Mouse (Mus musculus): ENCODE results near the gene Glb1l.

The Glb1l gene

DNA sequence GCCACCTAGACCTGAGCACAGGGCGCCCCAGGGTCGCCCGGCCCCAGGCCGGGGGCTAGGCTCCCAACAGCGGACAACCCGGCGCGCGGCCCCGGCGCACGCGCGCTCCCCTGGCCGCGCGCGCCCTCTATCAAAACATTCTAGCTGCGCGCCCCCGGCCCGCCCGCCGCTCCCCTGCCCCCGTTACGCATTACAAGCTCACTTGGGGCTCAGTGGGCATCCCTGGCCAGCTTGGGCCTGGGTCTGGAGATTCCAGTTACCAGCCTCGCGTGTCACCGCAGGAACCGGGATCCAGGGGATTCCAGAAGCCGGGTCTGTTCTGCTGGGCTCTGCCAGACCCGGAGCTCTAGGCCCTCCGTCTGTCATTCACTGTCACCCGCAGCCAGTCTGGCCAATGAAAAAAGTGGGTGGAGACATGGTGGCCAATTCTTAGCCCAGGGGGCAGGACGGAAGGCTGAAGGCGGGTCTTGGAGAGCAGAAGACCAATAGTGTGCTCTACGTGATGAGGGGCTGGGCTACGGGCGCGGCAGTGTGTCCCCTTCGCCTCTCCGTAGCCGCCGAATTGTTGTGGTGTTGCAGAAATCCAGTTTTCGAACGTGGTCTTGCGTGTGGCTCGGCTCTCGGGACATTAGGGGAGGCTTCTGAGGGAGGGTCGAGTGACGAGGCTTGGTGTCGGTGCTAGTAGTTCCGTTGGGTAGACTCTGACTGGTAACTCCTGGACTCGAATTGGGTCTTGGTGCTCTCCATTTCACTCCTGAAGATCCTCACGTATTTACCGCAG is 18.8 kb downstream of the Glb1l start, which contains the start of the genes Ankzf1 and Atg9a:
TSS of gene Ankzf1 (plus strand) at position 530 of the 781 bp plus-strand sequence.
TSS of gene Atg9a (minus strand) at position 575 of the 781 bp plus-strand sequence.
- DNase-seq: peak; percentile 97 to 99

GRCm38 (mm10) chr1:75191258-75191621 is 19.4 kb downstream of the Glb1l start:
- DNase-seq: no peak

DNA sequence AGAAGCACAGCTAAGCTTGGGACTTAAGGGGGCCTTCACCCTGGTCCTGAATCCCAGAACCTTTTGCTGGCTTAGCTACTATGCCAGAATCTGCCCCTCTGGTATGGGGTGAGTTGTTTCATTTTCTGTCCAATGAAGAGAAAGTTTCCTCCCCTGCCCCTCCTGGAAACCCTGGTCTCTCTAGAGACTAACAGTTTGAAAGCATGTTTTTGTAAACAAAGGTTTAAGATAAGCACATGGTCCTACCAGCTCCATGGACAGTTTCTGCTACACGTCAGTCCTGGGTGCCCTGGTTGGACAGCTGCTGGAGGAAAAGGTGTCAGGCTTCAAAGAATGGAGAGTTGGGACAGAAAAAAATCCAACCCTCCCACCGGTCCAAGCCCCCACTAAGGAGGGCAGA is 20.0 kb downstream of the Glb1l start:
- no peak for DNase-seq

DNA sequence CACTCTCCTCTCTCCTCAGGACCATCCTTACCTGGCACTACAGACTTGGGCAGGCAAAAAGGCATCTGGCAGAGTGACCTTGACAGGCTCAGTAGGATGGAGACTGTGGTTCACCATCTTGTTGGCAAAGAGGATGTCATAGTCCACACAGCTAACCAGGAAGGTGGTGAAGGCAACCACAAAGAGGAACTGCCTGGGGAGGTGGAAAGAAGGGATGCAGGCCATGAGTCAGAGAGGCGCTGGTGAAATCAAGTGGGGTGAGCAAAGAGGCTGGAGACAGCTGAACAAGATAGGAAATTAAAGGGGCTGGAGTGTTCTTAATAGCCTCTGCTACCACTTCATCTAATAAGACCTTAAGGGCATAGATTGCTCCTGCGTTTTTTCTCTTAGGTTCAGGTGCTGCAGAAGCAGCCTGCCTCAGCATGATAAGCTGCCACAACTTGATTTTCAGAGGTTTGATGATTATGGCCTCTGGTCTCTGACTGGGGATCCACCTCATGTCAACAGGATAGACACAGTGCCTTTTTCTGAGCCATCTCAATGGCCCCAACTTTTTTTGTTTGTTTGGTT is 22.6 kb downstream of the Glb1l start:
- no peak for DNase-seq

DNA sequence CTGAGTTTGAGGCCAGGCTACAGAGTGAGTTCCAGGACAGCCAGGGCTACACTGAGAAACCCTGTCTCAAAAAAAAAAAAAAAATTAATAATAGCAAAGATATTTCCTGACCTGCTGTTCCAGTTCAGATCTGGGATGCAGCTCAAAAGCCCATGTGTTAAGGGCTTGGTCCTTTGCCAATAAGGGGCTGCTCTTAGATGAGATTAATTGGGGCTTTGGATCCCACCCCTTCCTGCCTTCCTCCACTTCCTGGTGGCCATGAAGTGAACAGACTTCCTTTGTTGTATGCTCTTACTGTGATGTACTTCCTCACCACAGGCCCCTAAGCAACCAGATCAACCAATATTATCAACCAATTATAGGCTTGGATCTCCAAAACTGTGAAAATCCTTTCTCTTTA is 23.5 kb downstream of the Glb1l start:
- DNase-seq: no peak

GRCm38 (mm10) chr1:75185495-75185894 is 25.1 kb downstream of the Glb1l start:
- no peak for DNase-seq

DNA sequence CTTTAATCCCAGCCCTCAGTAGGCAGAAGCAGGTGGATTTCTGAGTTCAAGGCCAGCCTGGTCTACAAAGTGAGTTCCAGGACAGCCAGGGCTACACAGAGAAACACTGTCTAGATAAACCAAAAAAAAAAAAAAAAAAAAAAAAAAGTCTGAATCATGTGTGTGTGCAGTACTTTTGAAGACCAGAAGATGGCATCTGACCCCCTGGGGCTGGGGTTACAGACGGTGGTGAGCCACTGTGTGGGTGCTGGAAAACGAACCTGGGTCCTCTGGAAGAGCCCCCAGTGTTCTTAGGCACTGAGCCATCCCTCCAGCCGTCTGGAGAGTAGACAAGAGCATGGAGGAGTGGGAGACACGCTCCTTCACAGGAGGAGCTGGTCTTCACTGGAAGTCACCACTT is 28.5 kb downstream of the Glb1l start:
- no peak for DNase-seq

GRCm38 (mm10) chr1:75181377-75181870 is 29.2 kb downstream of the Glb1l start:
- no peak for DNase-seq

DNA sequence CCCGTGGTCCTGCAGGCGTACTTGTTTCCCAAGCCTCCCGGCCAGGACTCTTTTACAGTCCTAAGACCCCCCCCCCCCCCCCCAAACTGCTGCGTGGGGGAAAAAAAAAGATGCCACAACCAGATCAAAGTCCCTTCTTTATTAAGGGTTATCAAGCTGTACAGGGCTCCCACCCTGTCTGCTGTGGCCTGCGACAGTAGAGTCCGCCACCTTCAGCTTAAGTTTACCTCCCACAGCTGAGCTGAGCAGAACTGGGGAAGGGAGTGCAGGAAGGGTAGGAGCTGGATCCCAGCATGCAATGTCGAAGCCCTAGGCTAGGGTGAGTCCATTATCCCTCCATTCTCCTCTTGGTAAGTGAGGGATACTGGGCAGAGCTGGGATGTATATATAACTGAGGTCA is 29.9 kb downstream of the Glb1l start:
- DNase-seq: no peak

DNA sequence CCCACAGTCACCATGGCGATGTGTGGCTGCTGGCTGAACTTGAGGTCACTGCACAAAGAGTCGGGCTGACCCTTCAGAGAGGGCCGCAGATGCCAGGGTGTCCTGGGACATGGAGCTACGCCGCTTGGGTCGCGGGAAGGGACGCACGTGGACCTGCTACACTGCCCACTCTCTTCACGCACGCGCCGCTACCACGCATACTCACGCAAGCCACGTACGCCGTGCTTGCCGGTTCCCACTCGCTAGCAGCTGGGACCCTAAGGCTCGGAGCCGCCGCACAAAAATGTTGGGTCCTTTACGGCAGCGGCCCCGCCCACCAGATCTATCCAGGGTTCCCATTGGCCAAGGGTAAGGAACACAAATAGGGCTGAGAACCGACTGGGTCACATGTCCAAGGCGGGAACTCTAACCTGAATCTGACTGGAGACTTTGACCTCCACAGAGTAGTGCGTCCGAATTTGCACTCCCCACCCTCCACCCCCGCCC is 30.5 kb downstream of the Glb1l start, which contains the start of gene Abcb6:
TSS of gene Abcb6 (minus strand) at position 288 of the 486 bp plus-strand sequence.
- peak; percentile 92 to 94 for DNase-seq

GRCm38 (mm10) chr1:75179334-75180104 is 31.1 kb downstream of the Glb1l start:
- peak; percentile 58 to 63 for DNase-seq

- peak; percentile 98 to 99 for DNase-seq
Measured at GRCm38 (mm10) chr1:75168472-75169464, 41.8 kb downstream of the Glb1l start, which contains the start of gene Zfand2b. Gene Zfand2b, plus strand, starts transcription at chr1:75168646.

DNA sequence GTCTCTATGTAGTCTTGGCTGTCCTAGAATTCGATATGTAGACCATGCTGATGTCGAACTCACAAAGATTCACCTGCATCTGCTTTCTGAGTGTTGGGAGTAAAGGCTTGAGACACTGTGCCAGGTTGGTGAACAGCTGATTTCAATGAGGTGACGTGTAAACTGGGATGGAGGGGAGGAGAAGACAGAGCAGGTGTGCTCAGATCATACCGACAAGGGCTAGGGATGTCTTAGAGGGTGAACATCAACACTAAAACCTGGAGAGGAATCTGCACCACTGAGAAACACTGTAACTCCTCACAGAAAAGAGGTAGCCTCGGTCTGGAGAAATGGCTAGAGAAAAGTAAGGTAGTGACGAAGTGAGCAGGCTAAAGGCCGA is 42.5 kb downstream of the Glb1l start:
- DNase-seq: no peak

- no peak for DNase-seq
Measured at GRCm38 (mm10) chr1:75160256-75160617, 50.4 kb downstream of the Glb1l start.

GRCm38 (mm10) chr1:75159540-75160255 is 50.9 kb downstream of the Glb1l start:
- DNase-seq: no peak

GRCm38 (mm10) chr1:75158990-75159389 is 51.6 kb downstream of the Glb1l start:
- no peak for DNase-seq

GRCm38 (mm10) chr1:75155837-75156236 is 54.8 kb downstream of the Glb1l start:
- no peak for DNase-seq

GRCm38 (mm10) chr1:75148727-75149126 is 61.9 kb downstream of the Glb1l start:
- DNase-seq: no peak
